Mouse (Mus musculus) lung, embryonic 16.5 days (tissue): ENCODE data around the gene BC016579. TPM values are rescaled to one million over a fixed set of nuclear protein-coding genes. Genes with fewer than 3 reads are reported as not detected.

Experiments used
- ATAC-seq: fragments of 200-750 bp; cut with Nextera tagmentation; 2 replicates; pipeline ENCODE4 v1.8.0; 2017; ENCODE audit warnings: low read depth, mild to moderate bottlenecking, moderate library complexity
- H3K27ac ChIP-seq: fragments of 300-500 bp; sonication (generic); 2 replicates; pipeline ENCODE4 v1.5.1; 2014; ENCODE audit warnings: mild to moderate bottlenecking, control low read depth, low read length
- H3K27me3 ChIP-seq: fragments of 300-500 bp; sonication (generic); 2 replicates; pipeline ENCODE4 v1.6.1; 2014; ENCODE audit warnings: low read depth, low read length, mixed read lengths; ENCODE audit not compliant: control insufficient read depth, insufficient read depth
- H3K36me3 ChIP-seq: fragments of 300-500 bp; sonication (generic); 2 replicates; pipeline ENCODE4 v1.6.1; 2014; ENCODE audit warnings: low read length; ENCODE audit not compliant: control insufficient read depth, insufficient read depth
- H3K4me1 ChIP-seq: fragments of 300-500 bp; sonication (generic); replicated peaks from 2 replicates; pipeline ENCODE4 v1.6.1; 2014; ENCODE audit warnings: low read length, mixed read lengths; ENCODE audit not compliant: control insufficient read depth, insufficient read depth
- H3K4me2 ChIP-seq: fragments of 300-500 bp; sonication (generic); 2 replicates; pipeline ENCODE4 v1.6.1; 2014; ENCODE audit warnings: low read depth, low read length, control low read depth
- H3K4me3 ChIP-seq: fragments of 300-500 bp; sonication (generic); 2 replicates; pipeline ENCODE4 v1.5.1; 2014; ENCODE audit warnings: mild to moderate bottlenecking, low read length, control low read depth
- H3K9ac ChIP-seq: fragments of 300-500 bp; sonication (generic); 2 replicates; pipeline ENCODE4 v1.6.1; 2014; ENCODE audit warnings: low read length, control low read depth
- H3K9me3 ChIP-seq: fragments of 300-500 bp; sonication (generic); 2 replicates; pipeline ENCODE4 v1.6.1; 2016; ENCODE audit warnings: low read length; ENCODE audit not compliant: control insufficient read depth
- WGBS: fragments of 180-500 bp; shearing (Covaris S2); extraction: QIAGEN DNeasy Blood & Tissue Kit; methylation state at CpG from one replicate; pipeline ENCODE4 v1.1.7; 2014; 5-methylcytosine and 5-hydroxymethylcytosine counted together
- polyA plus RNA-seq: library from polyadenylated mRNA; unstranded; fragments of >200 nt; fragmentation: Nextera tagmentation; extraction: Ambion mirVana; gene quantifications from 2 replicates; pipeline ENCODE4 v1.2.1, GENCODE M21; 2015

BC016579 gene
- polyA plus RNA-seq, 1 experiment from 2014 or later: 0.25 TPM

DNA sequence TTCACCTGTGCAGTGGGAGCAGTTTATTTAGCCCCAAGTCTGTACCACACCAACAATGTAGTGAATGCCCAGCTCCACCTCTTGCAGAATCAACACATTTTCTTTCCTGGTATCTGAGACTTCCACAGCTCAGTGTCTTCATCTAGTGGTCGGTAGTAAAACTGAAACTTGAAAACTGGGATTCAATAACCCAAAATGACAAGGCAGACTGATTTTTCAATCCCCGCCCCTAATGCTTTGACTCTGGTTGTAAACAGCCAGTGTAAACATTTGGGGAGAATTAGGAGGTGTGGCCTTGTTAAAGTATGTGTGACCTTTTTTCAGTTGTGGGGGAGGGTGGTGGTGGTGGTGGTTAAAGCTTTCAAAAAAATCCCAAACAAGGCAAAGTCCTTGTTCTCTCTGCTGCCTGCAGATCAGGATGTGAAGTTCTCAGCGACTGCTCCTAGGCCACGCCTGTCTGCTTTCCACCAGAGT, 45.4 kb downstream of the BC016579 start:
- H3K27me3 ChIP-seq: no peaks in the 10 kb centered on the region
- no peak overlapping the region for H3K4me3 ChIP-seq
- H3K9ac ChIP-seq: no peak overlapping the region
- H3K36me3 ChIP-seq: no peaks in the 10 kb centered on the region
- ATAC-seq: peak; percentile 82
- WGBS: 16% methylated on average over 4 of the region's 4 CpGs
- 0 out of 2 replicates have a peak overlapping the region, but pooled peaks have one; percentile 13 for H3K4me2 ChIP-seq
- H3K27ac ChIP-seq: peak overlapping the region; percentile 48
- no peaks in the 10 kb centered on the region for H3K9me3 ChIP-seq
- no peaks in the 10 kb centered on the region for H3K4me1 ChIP-seq

GRCm38 (mm10) chr16:45595494-45595893, 58.4 kb downstream of the BC016579 start:
- no peak overlapping the region for H3K4me3 ChIP-seq
- H3K27ac ChIP-seq: no peak overlapping the region
- H3K9me3 ChIP-seq: no peaks in the 10 kb centered on the region
- no peaks in the 10 kb centered on the region for H3K27me3 ChIP-seq
- ATAC-seq: no peak
- no peak overlapping the region for H3K9ac ChIP-seq
- H3K4me2 ChIP-seq: no peak overlapping the region
- H3K4me1 ChIP-seq: no peaks in the 10 kb centered on the region
- H3K36me3 ChIP-seq: no peaks in the 10 kb centered on the region

DNA sequence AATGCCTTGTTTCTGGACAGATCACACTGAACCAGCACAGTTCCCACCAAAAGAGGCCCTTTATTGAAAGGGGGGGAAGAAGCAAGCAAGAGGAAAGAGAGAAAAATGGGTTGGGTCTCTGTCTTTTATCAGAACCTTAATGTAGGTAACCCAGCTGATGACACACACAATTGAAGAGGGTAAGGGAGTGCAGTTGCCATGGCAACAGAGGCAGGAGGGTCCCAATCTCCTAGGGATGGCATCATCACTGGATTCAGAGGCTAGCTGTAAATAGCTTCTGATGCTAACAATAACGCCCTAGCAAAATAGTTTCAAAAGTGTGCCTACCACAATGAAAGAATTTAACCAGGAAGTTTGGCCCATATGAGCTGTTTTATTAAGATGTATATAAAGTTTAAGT, 60.2 kb downstream of the BC016579 start:
- H3K27ac ChIP-seq: no peak overlapping the region
- no peak for ATAC-seq
- H3K4me1 ChIP-seq: no peaks in the 10 kb centered on the region
- no peaks in the 10 kb centered on the region for H3K27me3 ChIP-seq
- 71% methylated on average over 1 of the region's 1 CpGs for whole genome bisulfite sequencing
- H3K4me3 ChIP-seq: no peak overlapping the region
- H3K36me3 ChIP-seq: no peaks in the 10 kb centered on the region
- H3K9me3 ChIP-seq: no peaks in the 10 kb centered on the region
- H3K9ac ChIP-seq: no peak overlapping the region
- H3K4me2 ChIP-seq: no peak overlapping the region

GRCm38 (mm10) chr16:45582512-45582911, 71.4 kb downstream of the BC016579 start:
- H3K4me1 ChIP-seq: no peaks in the 10 kb centered on the region
- H3K4me2 ChIP-seq: no peak overlapping the region
- no peak overlapping the region for H3K4me3 ChIP-seq
- H3K27ac ChIP-seq: no peak overlapping the region
- no peaks in the 10 kb centered on the region for H3K9me3 ChIP-seq
- no peaks in the 10 kb centered on the region for H3K27me3 ChIP-seq
- no peaks in the 10 kb centered on the region for H3K36me3 ChIP-seq
- no peak overlapping the region for H3K9ac ChIP-seq
- ATAC-seq: no peak
- 19% methylated on average over 2 of the region's 2 CpGs for WGBS

DNA sequence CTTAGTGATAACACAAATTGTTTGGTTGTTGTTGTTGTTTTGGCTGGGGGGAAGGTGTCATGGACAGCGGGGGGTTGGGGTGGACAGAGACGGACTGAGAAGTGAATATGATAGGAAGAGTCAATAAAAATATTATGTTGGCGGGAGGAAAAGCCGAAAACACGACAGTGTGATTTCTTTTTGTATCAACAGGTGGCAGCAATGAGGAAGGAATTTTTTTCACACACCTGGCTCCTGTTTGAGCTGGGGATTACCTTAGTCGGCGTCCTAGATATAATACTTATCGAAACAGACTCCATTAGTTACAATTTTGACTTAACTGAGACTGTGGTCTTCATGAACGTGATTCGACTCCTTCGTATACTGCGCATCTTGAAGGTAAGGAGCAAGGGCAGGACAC, 74.0 kb downstream of the BC016579 start:
- Histone ChIP-seq H3K4me3 (no peak overlapping the region), H3K27ac (no peak overlapping the region), H3K36me3 (no peaks in the 10 kb centered on the region), H3K9me3 (no peaks in the 10 kb centered on the region), H3K9ac (no peak overlapping the region), H3K27me3 (no peaks in the 10 kb centered on the region), H3K4me2 (no peak overlapping the region), H3K4me1 (no peaks in the 10 kb centered on the region)
- WGBS: 49% methylated on average over 12 of the region's 12 CpGs
- ATAC-seq: no peak

Other genes starting within 250 kb of the BC016579 start
- gene Cd200, start 245.0 kb downstream of the BC016579 start, polyA plus RNA-seq: 80.1 and 82.9 TPM in 2 replicates
- not detected in 2 replicates for gene Gm609, start 161.1 kb downstream of the BC016579 start, polyA plus RNA-seq
- gene Gm17783, start 122.0 kb downstream of the BC016579 start, polyA plus RNA-seq: 0.14 TPM in 1 of 2 replicates, not detected in the other
- gene Slc9c1, start 118.8 kb downstream of the BC016579 start, polyA plus RNA-seq: not detected in 2 replicates
- 0.08 and 0.38 TPM in 2 replicates for gene Gcsam, start 43.7 kb downstream of the BC016579 start, polyA plus RNA-seq
- not detected in 2 replicates for gene Tmprss7, start 39.6 kb upstream of the BC016579 start, polyA plus RNA-seq
- gene Tagln3, start 70.5 kb upstream of the BC016579 start, polyA plus RNA-seq: 3.5 and 4.2 TPM in 2 replicates
- gene Abhd10, start 88.9 kb upstream of the BC016579 start, polyA plus RNA-seq: 31.9 and 37.0 TPM in 2 replicates